Mouse (Mus musculus) heart, embryonic 15.5 days (tissue): Measurements from ENCODE around the gene Hoxa3. TPM values are rescaled to one million over a fixed set of nuclear protein-coding genes. Genes with fewer than 3 reads are reported as not detected.
A peak's percentile ranks its signal among the peaks of the same experiment; 100 is the strongest.

Experiments
- ATAC-seq: fragments of 200-750 bp; cut with Nextera tagmentation; replicated peaks from 2 replicates; pipeline ENCODE4 v1.8.0; 2017; ENCODE audit warnings: low read depth, moderate TSS enrichment; ENCODE audit not compliant: insufficient number of reproducible peaks, insufficient read depth, low FRiP score
- H3K27ac ChIP-seq: fragments of 300-500 bp; sonication (generic); 2 replicates; pipeline ENCODE4 v1.5.1; 2015; ENCODE audit warnings: mild to moderate bottlenecking, inconsistent platforms
- H3K27me3 ChIP-seq: fragments of 300-500 bp; sonication (generic); 2 replicates; pipeline ENCODE4 v1.6.1; 2015; ENCODE audit warnings: inconsistent platforms
- H3K36me3 ChIP-seq: fragments of 300-500 bp; sonication (generic); 2 replicates; pipeline ENCODE4 v1.6.1; 2015; ENCODE audit warnings: mild to moderate bottlenecking, inconsistent platforms
- H3K4me1 ChIP-seq: fragments of 300-500 bp; sonication (generic); replicated peaks from 2 replicates; pipeline ENCODE4 v1.6.1; 2015; ENCODE audit warnings: inconsistent platforms
- H3K4me2 ChIP-seq: fragments of 300-500 bp; sonication (generic); 2 replicates; pipeline ENCODE4 v1.6.1; 2015; ENCODE audit warnings: inconsistent platforms, mild to moderate bottlenecking, moderate library complexity
- H3K4me3 ChIP-seq: fragments of 300-500 bp; sonication (generic); 2 replicates; pipeline ENCODE4 v1.5.1; 2015; ENCODE audit warnings: mild to moderate bottlenecking, inconsistent platforms
- H3K9ac ChIP-seq: fragments of 300-500 bp; sonication (generic); 2 replicates; pipeline ENCODE4 v1.6.1; 2015; ENCODE audit warnings: mild to moderate bottlenecking, inconsistent platforms
- H3K9me3 ChIP-seq: fragments of 300-500 bp; sonication (generic); replicated peaks from 2 replicates; pipeline ENCODE4 v1.6.1; 2016; ENCODE audit warnings: inconsistent platforms
- WGBS: fragments of 180-500 bp; shearing (Covaris S2); methylation state at CpG from one replicate; pipeline ENCODE4 v1.1.7; 2015; ENCODE audit warnings: mixed read lengths; 5-methylcytosine and 5-hydroxymethylcytosine counted together
- polyA plus RNA-seq: library from polyadenylated mRNA; unstranded; fragments of >200 nt; fragmentation: Nextera tagmentation; extraction: Ambion mirVana; gene quantifications from 2 replicates; pipeline ENCODE4 v1.2.1, GENCODE M21; 2015

Hoxa3 gene
- polyA plus RNA-seq, 1 experiment from 2014 or later: 0.89 TPM

- peaks cover 99% of the 10 kb centered on the region for H3K27me3 ChIP-seq
- peak within 1 kb of the TSS; percentile 97 for H3K4me2 ChIP-seq
- H3K36me3 ChIP-seq: no peaks in the 10 kb centered on the region
- peaks cover 24% of the 10 kb centered on the region for H3K4me1 ChIP-seq
- H3K9me3 ChIP-seq: no peaks in the 10 kb centered on the region
- no peak within 1 kb of the TSS for H3K27ac ChIP-seq
- ATAC-seq: 0 out of 2 replicates have a peak, but pooled peaks have one; percentile 23
- H3K4me3 ChIP-seq: peak within 1 kb of the TSS; percentile 58
- WGBS: 1% methylated on average over 46 of the region's 46 CpGs
- H3K9ac ChIP-seq: peak within 1 kb of the TSS; percentile 43; the same call in 1 of the 2 replicates
Observed at GRCm38 (mm10) chr6:52221337-52221992, 8.3 kb upstream of the Hoxa3 start, which contains the start of gene Hoxa7. TSS of gene Hoxa7 (minus strand) at chr6:52221854.

- H3K27ac ChIP-seq: no peak overlapping the region
- peak overlapping the region; percentile 58 for H3K4me3 ChIP-seq
- H3K4me1 ChIP-seq: peaks cover 22% of the 10 kb centered on the region
- ATAC-seq: no peak
- H3K36me3 ChIP-seq: no peaks in the 10 kb centered on the region
- no peak overlapping the region for H3K9ac ChIP-seq
- H3K27me3 ChIP-seq: peaks cover 99% of the 10 kb centered on the region
- H3K9me3 ChIP-seq: no peaks in the 10 kb centered on the region
- 11% methylated on average over 12 of the region's 12 CpGs for WGBS
- H3K4me2 ChIP-seq: peak overlapping the region; percentile 97
Observed at GRCm38 (mm10) chr6:52220865-52221310, 7.8 kb upstream of the Hoxa3 start.

- H3K27ac ChIP-seq: no peak overlapping the region
- H3K4me3 ChIP-seq: no peak overlapping the region
- H3K27me3 ChIP-seq: peaks cover 99% of the 10 kb centered on the region
- no peaks in the 10 kb centered on the region for H3K9me3 ChIP-seq
- ATAC-seq: no peak
- no peak overlapping the region for H3K9ac ChIP-seq
- H3K36me3 ChIP-seq: no peaks in the 10 kb centered on the region
- H3K4me1 ChIP-seq: peaks cover 22% of the 10 kb centered on the region
- WGBS: 27% methylated on average over 32 of the region's 32 CpGs
- no peak overlapping the region for H3K4me2 ChIP-seq
Observed at GRCm38 (mm10) chr6:52220003-52220864, 7.1 kb upstream of the Hoxa3 start.

- Histone ChIP-seq H3K9ac (no peak overlapping the region), H3K27me3 (peaks cover 99% of the 10 kb centered on the region), H3K9me3 (no peaks in the 10 kb centered on the region), H3K4me3 (no peak overlapping the region), H3K4me2 (no peak overlapping the region), H3K4me1 (peaks cover 22% of the 10 kb centered on the region), H3K36me3 (no peaks in the 10 kb centered on the region), H3K27ac (no peak overlapping the region)
- WGBS: 40% methylated on average over 9 of the region's 9 CpGs
- no peak for ATAC-seq
Observed at GRCm38 (mm10) chr6:52219234-52219942, 6.3 kb upstream of the Hoxa3 start.

GRCm38 (mm10) chr6:52218643-52219215 lies 5.6 kb upstream of the Hoxa3 start:
- no peak for ATAC-seq
- Histone ChIP-seq H3K9ac (no peak overlapping the region), H3K9me3 (no peaks in the 10 kb centered on the region), H3K36me3 (no peaks in the 10 kb centered on the region), H3K4me2 (no peak overlapping the region), H3K27me3 (peaks cover 99% of the 10 kb centered on the region), H3K27ac (no peak overlapping the region), H3K4me3 (no peak overlapping the region), H3K4me1 (peaks cover 19% of the 10 kb centered on the region)
- WGBS: 15% methylated on average over 14 of the region's 14 CpGs

GRCm38 (mm10) chr6:52217895-52218642 lies 4.9 kb upstream of the Hoxa3 start:
- Histone ChIP-seq H3K4me3 (peak overlapping the region; percentile 35), H3K9me3 (no peaks in the 10 kb centered on the region), H3K36me3 (no peaks in the 10 kb centered on the region), H3K4me1 (peaks cover 22% of the 10 kb centered on the region), H3K27ac (no peak overlapping the region), H3K27me3 (peaks cover 99% of the 10 kb centered on the region), H3K4me2 (peak overlapping the region; percentile 52), H3K9ac (no peak overlapping the region)
- ATAC-seq: no peak
- 10% methylated on average over 23 of the region's 23 CpGs for WGBS

GRCm38 (mm10) chr6:52217459-52217768 lies 4.3 kb upstream of the Hoxa3 start:
- no peak overlapping the region for H3K9ac ChIP-seq
- peaks cover 28% of the 10 kb centered on the region for H3K4me1 ChIP-seq
- no peak for ATAC-seq
- peak overlapping the region; percentile 52 for H3K4me2 ChIP-seq
- no peaks in the 10 kb centered on the region for H3K36me3 ChIP-seq
- H3K9me3 ChIP-seq: no peaks in the 10 kb centered on the region
- peaks cover 99% of the 10 kb centered on the region for H3K27me3 ChIP-seq
- under 1% methylated on average over 25 of the region's 25 CpGs for WGBS
- H3K4me3 ChIP-seq: peak overlapping the region; percentile 35
- H3K27ac ChIP-seq: no peak overlapping the region

GRCm38 (mm10) chr6:52216691-52217458 lies 3.7 kb upstream of the Hoxa3 start:
- H3K27me3 ChIP-seq: peaks cover 99% of the 10 kb centered on the region
- no peak for ATAC-seq
- peak overlapping the region; percentile 35 for H3K4me3 ChIP-seq
- H3K4me2 ChIP-seq: peak overlapping the region; percentile 52
- no peaks in the 10 kb centered on the region for H3K9me3 ChIP-seq
- WGBS: 2% methylated on average over 60 of the region's 60 CpGs
- H3K9ac ChIP-seq: no peak overlapping the region
- H3K27ac ChIP-seq: no peak overlapping the region
- H3K36me3 ChIP-seq: no peaks in the 10 kb centered on the region
- H3K4me1 ChIP-seq: peaks cover 31% of the 10 kb centered on the region

GRCm38 (mm10) chr6:52215771-52216535 lies 2.8 kb upstream of the Hoxa3 start:
- no peaks in the 10 kb centered on the region for H3K9me3 ChIP-seq
- WGBS: 5% methylated on average over 30 of the region's 30 CpGs
- H3K4me1 ChIP-seq: peaks cover 30% of the 10 kb centered on the region
- H3K4me2 ChIP-seq: 0 out of 2 replicates have a peak overlapping the region, but pooled peaks have one; percentile 14
- ATAC-seq: no peak
- H3K36me3 ChIP-seq: no peaks in the 10 kb centered on the region
- H3K27me3 ChIP-seq: peaks cover 100% of the 10 kb centered on the region
- H3K9ac ChIP-seq: no peak overlapping the region
- H3K27ac ChIP-seq: no peak overlapping the region
- H3K4me3 ChIP-seq: no peak overlapping the region
